Mouse (Mus musculus): ENCODE data around the gene Mymx.

DNA sequence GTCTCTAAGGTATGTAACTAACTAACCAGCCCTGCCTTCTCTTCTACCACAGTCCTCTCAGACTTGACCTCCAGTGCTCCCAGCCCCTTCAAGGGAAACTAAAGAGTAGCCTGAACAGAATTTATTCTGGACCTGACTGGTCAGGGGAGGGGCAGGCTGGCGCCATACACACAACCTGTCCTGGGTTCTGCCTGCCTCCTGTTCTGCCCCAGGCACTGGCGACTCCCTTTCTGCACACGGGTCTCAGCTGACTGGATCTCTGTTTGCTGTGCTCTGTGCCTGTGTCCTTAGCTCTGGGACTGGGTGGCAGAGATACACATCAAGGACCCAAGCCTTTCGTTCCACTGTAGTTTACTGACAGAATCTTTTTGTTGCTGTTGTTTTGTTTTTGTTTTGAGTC is 22.3 kb downstream of the Mymx start:
- no peak for TF ChIP-seq CTCF (IDR thresholded peaks at IDR 0.05)
- TF ChIP-seq EP300 (IDR thresholded peaks at IDR 0.05): no peak

Data from lung, postnatal 0 days (tissue).